ENCODE assay signal across 18 mouse cellular contexts in the genomic region with DNA sequence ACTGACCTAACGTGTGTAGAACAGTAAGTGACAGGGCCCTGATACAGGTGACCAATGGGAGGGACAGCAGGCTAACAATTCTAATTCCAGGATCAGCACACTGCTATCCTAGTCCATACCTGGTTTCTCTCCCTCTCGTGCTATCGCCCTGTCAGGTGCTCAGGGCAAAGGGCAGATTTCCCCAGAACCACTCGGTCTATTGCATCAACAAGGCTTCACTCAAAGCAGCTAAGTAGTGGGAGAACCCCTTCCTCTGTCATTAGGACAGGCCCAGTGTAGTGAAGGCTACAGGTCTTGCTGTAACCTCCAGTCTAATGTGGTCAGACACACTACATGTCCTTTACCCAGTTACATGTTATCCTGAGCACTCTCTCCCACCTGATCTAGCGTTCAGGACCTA.
"Had no signal": no experiment of that assay in that cellular context is flagged by ENCODE, and none has a peak within 500 bp of the region (broad histone marks: within the 10 kb centered on the region; RNA-seq: fewer than 3 reads in every experiment).

No protein-coding gene starts in this region.

- H3K9me3 ChIP-seq: limb, embryonic 10.5 days; megakaryocyte, embryonic 14.5 days; midbrain, embryonic 15.5 days; neural tube, embryonic 12.5 days; stomach, embryonic 15.5 days had no signal

- H3K27ac ChIP-seq: hindbrain, embryonic 14.5 days; left cerebral cortex, adult 2 months; limb, embryonic 10.5 days; macrophage; midbrain, embryonic 15.5 days; neural tube, embryonic 12.5 days; stomach, embryonic 15.5 days had no signal

- DNase-seq: kidney, adult 11 months; kidney, postnatal 10 days; kidney, postnatal 4 days; lung, embryonic 14.5 days; lung, postnatal 14 days; right cerebral cortex, adult 18-20 months; right cerebral cortex, postnatal 25 days; thymus, adult 2 months; thymus, postnatal 25 days had no signal

- H3K4me2 ChIP-seq: hindbrain, embryonic 14.5 days; lung, embryonic 14.5 days; midbrain, embryonic 11.5 days; midbrain, embryonic 15.5 days; neural tube, embryonic 12.5 days; stomach, embryonic 15.5 days had no signal

- H3K9ac ChIP-seq: hindbrain, embryonic 14.5 days; lung, embryonic 14.5 days; midbrain, embryonic 15.5 days; neural tube, embryonic 12.5 days; stomach, embryonic 15.5 days had no signal

- H3K4me3 ChIP-seq: left cerebral cortex, adult 2 months; limb, embryonic 10.5 days; megakaryocyte, embryonic 14.5 days; midbrain, embryonic 15.5 days; neural tube, embryonic 12.5 days; stomach, embryonic 15.5 days had no signal

- H3K27me3 ChIP-seq: midbrain, embryonic 15.5 days; neural tube, embryonic 12.5 days; stomach, embryonic 15.5 days had no signal

- ATAC-seq: midbrain, embryonic 15.5 days had no signal

- H3K4me1 ChIP-seq: stomach, embryonic 15.5 days had no signal

- H3K36me3 ChIP-seq: limb, embryonic 10.5 days; midbrain, embryonic 15.5 days; neural tube, embryonic 12.5 days; stomach, embryonic 15.5 days had no signal
